Mouse (Mus musculus): ENCODE measurements around the gene Flt3l. TPM values are rescaled to one million over a fixed set of nuclear protein-coding genes. Genes with fewer than 3 reads are reported as not detected.

Gene Flt3l
- polyA plus RNA-seq, 1 experiment from 2014 or later, result 2.0 TPM

- H3K9ac ChIP-seq, result no peak overlapping the region
- no peak overlapping the region for H3K4me3 ChIP-seq
- H3K4me2 ChIP-seq, result no peak overlapping the region
- 0 out of 2 replicates have a peak, but pooled peaks cover 2% of the 10 kb centered on the region for H3K36me3 ChIP-seq
- H3K4me1 ChIP-seq (replicated peaks), result peaks cover 9% of the 10 kb centered on the region
- H3K9me3 ChIP-seq, result no peaks in the 10 kb centered on the region
- WGBS, result 90% methylated on average over 8 of the region's 8 CpGs
- no peak overlapping the region for H3K27ac ChIP-seq (replicated peaks)
- H3K27me3 ChIP-seq, result peaks cover 6% of the 10 kb centered on the region; the same call in 1 of the 2 replicates
- ATAC-seq (ENCODE audit: low FRiP score, low read depth), result no peak
Measured at GRCm38 (mm10) chr7:45139904-45140723, 3.9 kb upstream of the Flt3l start.

- ATAC-seq (ENCODE audit: low FRiP score, low read depth), result no peak
- no peaks in the 10 kb centered on the region for H3K36me3 ChIP-seq
- H3K4me1 ChIP-seq (replicated peaks), result peaks cover 9% of the 10 kb centered on the region
- no peak overlapping the region for H3K27ac ChIP-seq (replicated peaks)
- WGBS, result 68% methylated on average over 1 of the region's 1 CpGs
- no peak overlapping the region for H3K9ac ChIP-seq
- H3K4me3 ChIP-seq, result no peak overlapping the region
- no peak overlapping the region for H3K4me2 ChIP-seq
- H3K9me3 ChIP-seq, result no peaks in the 10 kb centered on the region
- H3K27me3 ChIP-seq, result peaks cover 9% of the 10 kb centered on the region; the same call in 1 of the 2 replicates
Measured at GRCm38 (mm10) chr7:45138403-45138802, 2.2 kb upstream of the Flt3l start.

- Histone ChIP-seq H3K4me3 (no peak overlapping the region), H3K27me3 (peaks cover 9% of the 10 kb centered on the region; the same call in 1 of the 2 replicates), H3K4me1 (replicated peaks) (peaks cover 9% of the 10 kb centered on the region), H3K4me2 (no peak overlapping the region), H3K9me3 (no peaks in the 10 kb centered on the region), H3K9ac (no peak overlapping the region), H3K36me3 (no peaks in the 10 kb centered on the region), H3K27ac (replicated peaks) (no peak overlapping the region)
- ATAC-seq (ENCODE audit: low FRiP score, low read depth), result no peak
- WGBS, result 83% methylated on average over 12 of the region's 12 CpGs
Measured at GRCm38 (mm10) chr7:45137171-45138006, 1.2 kb upstream of the Flt3l start.

GRCm38 (mm10) chr7:45135370-45135769, 862 bp downstream of the Flt3l start:
- peaks cover 9% of the 10 kb centered on the region; the same call in 1 of the 2 replicates for H3K27me3 ChIP-seq
- H3K4me1 ChIP-seq (replicated peaks), result peaks cover 9% of the 10 kb centered on the region
- H3K27ac ChIP-seq (replicated peaks), result no peak overlapping the region
- H3K9me3 ChIP-seq, result no peaks in the 10 kb centered on the region
- H3K4me2 ChIP-seq, result peak overlapping the region; percentile 83
- no peaks in the 10 kb centered on the region for H3K36me3 ChIP-seq
- H3K4me3 ChIP-seq, result no peak overlapping the region
- WGBS, result 88% methylated on average over 3 of the region's 3 CpGs
- no peak overlapping the region for H3K9ac ChIP-seq
- no peak for ATAC-seq (ENCODE audit: low FRiP score, low read depth)

- Histone ChIP-seq H3K4me2 (no peak overlapping the region), H3K4me1 (replicated peaks) (peaks cover 12% of the 10 kb centered on the region), H3K9me3 (no peaks in the 10 kb centered on the region), H3K9ac (no peak overlapping the region), H3K27me3 (peaks cover 9% of the 10 kb centered on the region; the same call in 1 of the 2 replicates), H3K4me3 (no peak overlapping the region), H3K36me3 (no peaks in the 10 kb centered on the region), H3K27ac (replicated peaks) (no peak overlapping the region)
- no peak for ATAC-seq (ENCODE audit: low FRiP score, low read depth)
- 12% methylated on average over 12 of the region's 12 CpGs for WGBS
Measured at GRCm38 (mm10) chr7:45134544-45135026, 1.6 kb downstream of the Flt3l start.

GRCm38 (mm10) chr7:45133446-45134159, 2.6 kb downstream of the Flt3l start:
- Histone ChIP-seq H3K27ac (replicated peaks) (no peak overlapping the region), H3K4me1 (replicated peaks) (peaks cover 18% of the 10 kb centered on the region), H3K4me2 (no peak overlapping the region), H3K9ac (no peak overlapping the region), H3K27me3 (peaks cover 9% of the 10 kb centered on the region; the same call in 1 of the 2 replicates), H3K4me3 (no peak overlapping the region), H3K9me3 (no peaks in the 10 kb centered on the region), H3K36me3 (no peaks in the 10 kb centered on the region)
- WGBS, result 75% methylated on average over 8 of the region's 8 CpGs
- no peak for ATAC-seq (ENCODE audit: low FRiP score, low read depth)

GRCm38 (mm10) chr7:45131850-45132249, 4.4 kb downstream of the Flt3l start:
- H3K4me3 ChIP-seq, result no peak overlapping the region
- H3K4me1 ChIP-seq (replicated peaks), result peaks cover 28% of the 10 kb centered on the region
- H3K27ac ChIP-seq (replicated peaks), result no peak overlapping the region
- H3K27me3 ChIP-seq, result 0 out of 2 replicates have a peak, but pooled peaks cover 4% of the 10 kb centered on the region
- ATAC-seq (ENCODE audit: low FRiP score, low read depth), result no peak
- no peaks in the 10 kb centered on the region for H3K9me3 ChIP-seq
- 82% methylated on average over 11 of the region's 11 CpGs for WGBS
- H3K9ac ChIP-seq, result no peak overlapping the region
- no peak overlapping the region for H3K4me2 ChIP-seq
- H3K36me3 ChIP-seq, result peaks cover 6% of the 10 kb centered on the region

GRCm38 (mm10) chr7:45129776-45130512, 6.3 kb downstream of the Flt3l start:
- peak overlapping the region; percentile 51; the same call in 1 of the 2 replicates for H3K9ac ChIP-seq
- peak overlapping the region; percentile 94 for H3K27ac ChIP-seq (replicated peaks)
- no peak for ATAC-seq (ENCODE audit: low FRiP score, low read depth)
- WGBS, result 46% methylated on average over 15 of the region's 15 CpGs
- H3K4me2 ChIP-seq, result peak overlapping the region; percentile 70
- H3K4me3 ChIP-seq, result peak overlapping the region; percentile 70
- H3K36me3 ChIP-seq, result peaks cover 25% of the 10 kb centered on the region
- peaks cover 35% of the 10 kb centered on the region for H3K4me1 ChIP-seq (replicated peaks)
- H3K27me3 ChIP-seq, result 0 out of 2 replicates have a peak, but pooled peaks cover 4% of the 10 kb centered on the region
- H3K9me3 ChIP-seq, result no peaks in the 10 kb centered on the region

- Histone ChIP-seq H3K4me3 (peak overlapping the region; percentile 70), H3K4me1 (replicated peaks) (peaks cover 40% of the 10 kb centered on the region), H3K27me3 (0 out of 2 replicates have a peak, but pooled peaks cover under 1% of the 10 kb centered on the region), H3K27ac (replicated peaks) (peak overlapping the region; percentile 94), H3K9me3 (no peaks in the 10 kb centered on the region), H3K4me2 (peak overlapping the region; percentile 70), H3K36me3 (peaks cover 25% of the 10 kb centered on the region), H3K9ac (peak overlapping the region; percentile 51)
- WGBS, result under 1% methylated on average over 17 of the region's 17 CpGs
- ATAC-seq (ENCODE audit: low FRiP score, low read depth), result no peak
Measured at GRCm38 (mm10) chr7:45129318-45129717, 6.9 kb downstream of the Flt3l start.

- H3K4me2 ChIP-seq, result peak within 1 kb of the TSS; percentile 79
- peak; percentile 95 for ATAC-seq (ENCODE audit: low FRiP score, low read depth)
- peaks cover 40% of the 10 kb centered on the region for H3K4me1 ChIP-seq (replicated peaks)
- H3K27ac ChIP-seq (replicated peaks), result peak within 1 kb of the TSS; percentile 94
- peak within 1 kb of the TSS; percentile 70 for H3K4me3 ChIP-seq
- no peaks in the 10 kb centered on the region for H3K9me3 ChIP-seq
- peaks cover 25% of the 10 kb centered on the region for H3K36me3 ChIP-seq
- peak within 1 kb of the TSS; percentile 91 for H3K9ac ChIP-seq
- no peaks in the 10 kb centered on the region for H3K27me3 ChIP-seq
- WGBS, result under 1% methylated on average over 48 of the region's 48 CpGs
Measured at GRCm38 (mm10) chr7:45128624-45129246, 7.5 kb downstream of the Flt3l start, which contains the start of gene Rpl13a. Gene Rpl13a (minus strand): TSS chr7:45128761.

Measured in hindbrain, embryonic 15.5 days (tissue).